Mouse (Mus musculus): Measurements from ENCODE around the gene Foxo3.

- TF ChIP-seq POLR2A (IDR thresholded peaks at IDR 0.05; ENCODE audit: control insufficient read depth, extremely low read depth, insufficient read depth, low read length, poor library complexity) (no peak), CTCF (IDR thresholded peaks at IDR 0.05; ENCODE audit: borderline replicate concordance, control insufficient read depth, extremely low read depth, insufficient read depth, low read length, poor library complexity) (no peak)
Measured at GRCm38 (mm10) chr10:42148326-42148725, 128.2 kb downstream of the Foxo3 start.
